Mouse (Mus musculus): ENCODE data around the gene Intu. TPM values are rescaled to one million over a fixed set of nuclear protein-coding genes. Genes with fewer than 3 reads are reported as not detected.

Gene Intu
- polyA plus RNA-seq (2014; fragmentation: Nextera tagmentation; extraction: Ambion mirVana) = 8.2 and 10.0 TPM in 2 replicates

- no peak within 1 kb of the TSS for H3K27ac ChIP-seq (ENCODE audit: low read depth, low read length)
- H3K27me3 ChIP-seq (ENCODE audit: control insufficient read depth, insufficient read depth, low read length) = peaks cover 2% of the 10 kb centered on the region
- ATAC-seq (replicated peaks; ENCODE audit: low FRiP score) (peak; percentile 84), DNase-seq (ENCODE audit: low spot score) (peak; percentile 80)
- WGBS = 1% methylated on average over 54 of the region's 54 CpGs
- no peaks in the 10 kb centered on the region for H3K9me3 ChIP-seq (ENCODE audit: control insufficient read depth, low read length)
- peaks cover 3% of the 10 kb centered on the region; the same call in 1 of the 2 replicates for H3K4me1 ChIP-seq (replicated peaks; ENCODE audit: control insufficient read depth, insufficient read depth, low read length)
- peak within 1 kb of the TSS; percentile 43 for H3K4me3 ChIP-seq (ENCODE audit: low read depth, low read length)
- peak within 1 kb of the TSS; percentile 76 for H3K4me2 ChIP-seq (ENCODE audit: low read depth, low read length, severe bottlenecking)
- no peaks in the 10 kb centered on the region for H3K36me3 ChIP-seq (ENCODE audit: control insufficient read depth, insufficient read depth, low read length)
- peak within 1 kb of the TSS; percentile 63 for H3K9ac ChIP-seq (ENCODE audit: low read length)
Observed at GRCm38 (mm10) chr3:40531286-40532141, at the start of gene Intu. Gene Intu (plus strand): TSS chr3:40531286.

GRCm38 (mm10) chr3:40483221-40483654 is 47.8 kb upstream of the Intu start:
- no peaks in the 10 kb centered on the region for H3K27me3 ChIP-seq (ENCODE audit: control insufficient read depth, insufficient read depth, low read length)
- H3K4me3 ChIP-seq (ENCODE audit: low read depth, low read length) = no peak overlapping the region
- no peaks in the 10 kb centered on the region for H3K36me3 ChIP-seq (ENCODE audit: control insufficient read depth, insufficient read depth, low read length)
- no peak overlapping the region for H3K27ac ChIP-seq (ENCODE audit: low read depth, low read length)
- H3K9me3 ChIP-seq (ENCODE audit: control insufficient read depth, low read length) = no peaks in the 10 kb centered on the region
- 86% methylated on average over 10 of the region's 10 CpGs for WGBS
- no peaks in the 10 kb centered on the region for H3K4me1 ChIP-seq (replicated peaks; ENCODE audit: control insufficient read depth, insufficient read depth, low read length)
- H3K4me2 ChIP-seq (ENCODE audit: low read depth, low read length, severe bottlenecking) = no peak overlapping the region
- no peak for DNase-seq (ENCODE audit: low spot score)
- no peak overlapping the region for H3K9ac ChIP-seq (ENCODE audit: low read length)
- no peak for ATAC-seq (replicated peaks; ENCODE audit: low FRiP score)

GRCm38 (mm10) chr3:40487381-40487780 is 43.7 kb upstream of the Intu start:
- Histone ChIP-seq H3K4me1 (replicated peaks; ENCODE audit: control insufficient read depth, insufficient read depth, low read length) (no peaks in the 10 kb centered on the region), H3K27me3 (ENCODE audit: control insufficient read depth, insufficient read depth, low read length) (no peaks in the 10 kb centered on the region), H3K27ac (ENCODE audit: low read depth, low read length) (no peak overlapping the region), H3K4me2 (ENCODE audit: low read depth, low read length, severe bottlenecking) (no peak overlapping the region), H3K36me3 (ENCODE audit: control insufficient read depth, insufficient read depth, low read length) (no peaks in the 10 kb centered on the region), H3K4me3 (ENCODE audit: low read depth, low read length) (no peak overlapping the region), H3K9ac (ENCODE audit: low read length) (no peak overlapping the region), H3K9me3 (ENCODE audit: control insufficient read depth, low read length) (peaks cover 3% of the 10 kb centered on the region; the same call in 1 of the 2 replicates)
- 85% methylated on average over 4 of the region's 4 CpGs for WGBS
- ATAC-seq (replicated peaks; ENCODE audit: low FRiP score) (no peak), DNase-seq (ENCODE audit: low spot score) (no peak)

DNA sequence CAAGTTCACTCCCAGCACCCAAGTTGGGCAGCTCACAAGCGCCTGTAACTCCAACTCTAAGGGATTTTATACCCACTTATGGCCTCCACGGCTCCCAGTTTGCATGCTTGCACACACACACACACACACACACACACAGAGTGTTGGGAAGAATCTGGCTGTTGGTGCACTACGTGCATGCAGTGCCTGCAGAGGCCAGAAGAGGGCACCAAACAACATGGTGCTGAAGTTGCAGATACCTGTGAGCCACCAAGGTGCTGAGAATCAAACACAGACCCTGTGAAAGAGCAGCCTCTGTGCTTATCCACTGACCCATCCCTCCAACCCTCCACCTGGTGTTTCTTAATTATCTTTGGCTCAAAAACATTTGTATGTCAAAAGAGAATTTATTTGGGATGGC is 39.3 kb upstream of the Intu start:
- no peaks in the 10 kb centered on the region for H3K4me1 ChIP-seq (replicated peaks; ENCODE audit: control insufficient read depth, insufficient read depth, low read length)
- peaks cover 3% of the 10 kb centered on the region; the same call in 1 of the 2 replicates for H3K9me3 ChIP-seq (ENCODE audit: control insufficient read depth, low read length)
- no peak overlapping the region for H3K4me2 ChIP-seq (ENCODE audit: low read depth, low read length, severe bottlenecking)
- H3K9ac ChIP-seq (ENCODE audit: low read length) = no peak overlapping the region
- DNase-seq (ENCODE audit: low spot score) = no peak
- no peak overlapping the region for H3K27ac ChIP-seq (ENCODE audit: low read depth, low read length)
- no peak for ATAC-seq (replicated peaks; ENCODE audit: low FRiP score)
- H3K27me3 ChIP-seq (ENCODE audit: control insufficient read depth, insufficient read depth, low read length) = no peaks in the 10 kb centered on the region
- no peak overlapping the region for H3K4me3 ChIP-seq (ENCODE audit: low read depth, low read length)
- H3K36me3 ChIP-seq (ENCODE audit: control insufficient read depth, insufficient read depth, low read length) = no peaks in the 10 kb centered on the region
- 91% methylated on average over 3 of the region's 3 CpGs for WGBS

DNA sequence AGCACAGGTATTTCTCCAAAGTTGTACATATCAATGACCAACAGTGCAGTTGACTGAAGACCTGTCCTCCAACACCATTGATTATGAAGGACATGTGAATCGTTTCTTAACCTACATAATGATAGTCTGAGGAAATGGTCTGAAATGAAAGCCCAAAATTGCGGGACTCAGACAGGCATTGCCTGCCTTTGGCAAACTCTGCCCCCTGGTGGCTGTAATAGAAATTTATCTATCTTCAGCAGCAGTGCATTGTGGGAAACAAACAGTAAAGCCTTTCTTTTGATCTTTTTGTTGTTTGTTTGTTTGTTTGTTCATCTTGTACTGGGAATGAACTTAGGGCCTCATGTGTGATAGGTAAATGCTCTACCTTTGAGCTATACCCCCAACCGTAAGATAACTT is 32.2 kb upstream of the Intu start:
- H3K4me3 ChIP-seq (ENCODE audit: low read depth, low read length) = no peak overlapping the region
- 88% methylated on average over 3 of the region's 3 CpGs for WGBS
- no peak for DNase-seq (ENCODE audit: low spot score)
- no peak overlapping the region for H3K9ac ChIP-seq (ENCODE audit: low read length)
- no peak overlapping the region for H3K4me2 ChIP-seq (ENCODE audit: low read depth, low read length, severe bottlenecking)
- H3K36me3 ChIP-seq (ENCODE audit: control insufficient read depth, insufficient read depth, low read length) = no peaks in the 10 kb centered on the region
- H3K4me1 ChIP-seq (replicated peaks; ENCODE audit: control insufficient read depth, insufficient read depth, low read length) = no peaks in the 10 kb centered on the region
- no peak for ATAC-seq (replicated peaks; ENCODE audit: low FRiP score)
- no peaks in the 10 kb centered on the region for H3K27me3 ChIP-seq (ENCODE audit: control insufficient read depth, insufficient read depth, low read length)
- H3K9me3 ChIP-seq (ENCODE audit: control insufficient read depth, low read length) = no peaks in the 10 kb centered on the region
- H3K27ac ChIP-seq (ENCODE audit: low read depth, low read length) = no peak overlapping the region

- WGBS = 91% methylated on average over 8 of the region's 8 CpGs
Observed at GRCm38 (mm10) chr3:40500157-40500808, 30.8 kb upstream of the Intu start.

DNA sequence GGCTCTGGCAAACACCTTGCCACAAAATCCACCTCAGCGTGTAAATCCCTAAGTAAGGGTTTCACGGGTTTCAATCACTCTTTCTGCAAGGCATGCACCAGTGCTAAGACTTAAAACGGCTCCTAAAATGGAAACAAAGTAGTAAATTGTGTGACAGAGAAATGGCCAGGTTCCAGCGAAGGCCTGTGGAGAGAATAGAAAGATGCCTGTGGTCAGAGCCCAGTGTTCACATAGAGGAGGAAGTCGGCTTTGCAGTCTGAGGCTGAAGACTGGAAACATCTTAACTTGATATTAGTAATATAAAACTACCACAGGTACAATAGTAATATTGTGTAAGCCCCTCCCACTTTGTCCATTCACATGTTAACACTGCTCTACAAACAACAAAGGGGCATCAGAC is 26.7 kb upstream of the Intu start:
- H3K9ac ChIP-seq (ENCODE audit: low read length) = no peak overlapping the region
- WGBS = 89% methylated on average over 5 of the region's 5 CpGs
- no peak for DNase-seq (ENCODE audit: low spot score)

More at GRCm38 (mm10) chr3:40500157-40500808, 30.8 kb upstream of the Intu start:
- Histone ChIP-seq H3K4me2 (ENCODE audit: low read depth, low read length, severe bottlenecking) (no peak overlapping the region), H3K4me3 (ENCODE audit: low read depth, low read length) (no peak overlapping the region), H3K27me3 (ENCODE audit: control insufficient read depth, insufficient read depth, low read length) (no peaks in the 10 kb centered on the region), H3K9ac (ENCODE audit: low read length) (no peak overlapping the region), H3K36me3 (ENCODE audit: control insufficient read depth, insufficient read depth, low read length) (no peaks in the 10 kb centered on the region), H3K4me1 (replicated peaks; ENCODE audit: control insufficient read depth, insufficient read depth, low read length) (no peaks in the 10 kb centered on the region), H3K27ac (ENCODE audit: low read depth, low read length) (no peak overlapping the region), H3K9me3 (ENCODE audit: control insufficient read depth, low read length) (no peaks in the 10 kb centered on the region)
- DNase-seq (ENCODE audit: low spot score) = no peak
- ATAC-seq (replicated peaks; ENCODE audit: low FRiP score) = no peak

DNA sequence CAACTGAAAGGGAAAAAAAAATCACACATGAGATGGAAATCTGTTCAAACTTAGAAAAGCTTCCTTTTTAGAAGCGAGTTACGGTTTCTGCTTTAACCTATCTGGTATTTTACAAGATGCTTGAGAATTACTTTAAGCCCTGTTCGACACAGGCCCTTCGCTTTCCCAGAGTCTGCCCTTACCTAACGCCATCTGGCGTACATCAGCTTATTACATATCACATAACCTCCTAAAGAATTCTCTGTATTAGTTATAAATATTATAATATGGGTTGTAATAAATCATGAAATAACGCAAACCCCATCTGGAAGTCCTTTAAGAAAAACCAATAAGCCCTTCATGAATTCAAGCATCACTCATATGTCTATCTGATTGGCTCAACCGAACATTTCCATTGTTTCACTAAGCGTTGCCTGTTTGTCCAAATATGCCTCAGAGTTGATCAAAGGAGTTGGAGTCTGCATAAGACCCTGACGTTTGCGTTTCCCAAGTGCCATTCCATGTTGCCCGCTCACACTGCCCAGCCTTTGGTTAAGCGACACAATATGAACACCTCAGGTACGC is 25.6 kb upstream of the Intu start:
- no peak for DNase-seq (ENCODE audit: low spot score)
- H3K36me3 ChIP-seq (ENCODE audit: control insufficient read depth, insufficient read depth, low read length) = no peaks in the 10 kb centered on the region
- H3K27me3 ChIP-seq (ENCODE audit: control insufficient read depth, insufficient read depth, low read length) = no peaks in the 10 kb centered on the region
- 94% methylated on average over 14 of the region's 14 CpGs for WGBS
- no peaks in the 10 kb centered on the region for H3K4me1 ChIP-seq (replicated peaks; ENCODE audit: control insufficient read depth, insufficient read depth, low read length)
- ATAC-seq (replicated peaks; ENCODE audit: low FRiP score) = no peak
- no peak overlapping the region for H3K4me3 ChIP-seq (ENCODE audit: low read depth, low read length)
- H3K9me3 ChIP-seq (ENCODE audit: control insufficient read depth, low read length) = no peaks in the 10 kb centered on the region
- H3K4me2 ChIP-seq (ENCODE audit: low read depth, low read length, severe bottlenecking) = no peak overlapping the region
- no peak overlapping the region for H3K9ac ChIP-seq (ENCODE audit: low read length)
- no peak overlapping the region for H3K27ac ChIP-seq (ENCODE audit: low read depth, low read length)

More for the DNA sequence above, 26.7 kb upstream of the Intu start:
- H3K36me3 ChIP-seq (ENCODE audit: control insufficient read depth, insufficient read depth, low read length) = no peaks in the 10 kb centered on the region
- H3K27ac ChIP-seq (ENCODE audit: low read depth, low read length) = no peak overlapping the region
- no peaks in the 10 kb centered on the region for H3K4me1 ChIP-seq (replicated peaks; ENCODE audit: control insufficient read depth, insufficient read depth, low read length)
- no peaks in the 10 kb centered on the region for H3K27me3 ChIP-seq (ENCODE audit: control insufficient read depth, insufficient read depth, low read length)
- no peak overlapping the region for H3K4me3 ChIP-seq (ENCODE audit: low read depth, low read length)
- ATAC-seq (replicated peaks; ENCODE audit: low FRiP score) = no peak
- H3K9me3 ChIP-seq (ENCODE audit: control insufficient read depth, low read length) = no peaks in the 10 kb centered on the region
- no peak overlapping the region for H3K4me2 ChIP-seq (ENCODE audit: low read depth, low read length, severe bottlenecking)
